Mouse (Mus musculus) kidney, embryonic 16.5 days (tissue): ENCODE measurements around the gene Lrrc66. TPM values are rescaled to one million over a fixed set of nuclear protein-coding genes. Genes with fewer than 3 reads are reported as not detected.

Experiments used
- ATAC-seq: fragments of 200-750 bp; cut with Nextera tagmentation; 2 replicates; pipeline ENCODE4 v1.8.0; 2017; ENCODE audit warnings: moderate TSS enrichment; ENCODE audit not compliant: low FRiP score, low TSS enrichment
- H3K27ac ChIP-seq: fragments of 300-500 bp; sonication (generic); 2 replicates; pipeline ENCODE4 v1.5.1; 2014; ENCODE audit warnings: low read length
- H3K27me3 ChIP-seq: fragments of 300-500 bp; sonication (generic); 2 replicates; pipeline ENCODE4 v1.6.1; 2014; ENCODE audit warnings: low read length, control low read depth, mixed read lengths; ENCODE audit not compliant: insufficient read depth
- H3K36me3 ChIP-seq: fragments of 300-500 bp; sonication (generic); 2 replicates; pipeline ENCODE4 v1.6.1; 2014; ENCODE audit warnings: low read length, control low read depth, mixed read lengths; ENCODE audit not compliant: insufficient read depth
- H3K4me1 ChIP-seq: fragments of 300-500 bp; sonication (generic); 2 replicates; pipeline ENCODE4 v1.6.1; 2014; ENCODE audit warnings: low read length, control low read depth, mixed read lengths; ENCODE audit not compliant: insufficient read depth
- H3K4me2 ChIP-seq: fragments of 300-500 bp; sonication (generic); replicated peaks from 2 replicates; pipeline ENCODE4 v1.6.1; 2014; ENCODE audit warnings: low read depth, low read length
- H3K4me3 ChIP-seq: fragments of 300-500 bp; sonication (generic); 2 replicates; pipeline ENCODE4 v1.5.1; 2014; ENCODE audit warnings: mild to moderate bottlenecking, low read length
- H3K9ac ChIP-seq: fragments of 300-500 bp; sonication (generic); replicated peaks from 2 replicates; pipeline ENCODE4 v1.6.1; 2014; ENCODE audit warnings: low read length
- H3K9me3 ChIP-seq: fragments of 300-500 bp; sonication (generic); 2 replicates; pipeline ENCODE4 v1.6.1; 2016; ENCODE audit warnings: low read length, control low read depth
- WGBS: fragments of 180-500 bp; shearing (Covaris S2); extraction: QIAGEN DNeasy Blood & Tissue Kit; methylation state at CpG from one replicate; pipeline ENCODE4 v1.1.7; 2014; 5-methylcytosine and 5-hydroxymethylcytosine counted together
- polyA plus RNA-seq: library from polyadenylated mRNA; unstranded; fragments of >200 nt; fragmentation: Nextera tagmentation; extraction: Ambion mirVana; gene quantifications from 2 replicates; pipeline ENCODE4 v1.2.1, GENCODE M21; 2015

Lrrc66 gene
- 0.34 and 0.62 TPM in 2 replicates for polyA plus RNA-seq

GRCm38 (mm10) chr5:73632291-73632690 is at the start of gene Lrrc66:
Lrrc66 (minus strand) TSS chr5:73632526.
- H3K4me2 ChIP-seq = no peak within 1 kb of the TSS
- H3K36me3 ChIP-seq = peaks cover 19% of the 10 kb centered on the region
- 79% methylated on average over 8 of the region's 8 CpGs for WGBS
- no peaks in the 10 kb centered on the region for H3K4me1 ChIP-seq
- no peak for ATAC-seq
- H3K9me3 ChIP-seq = peaks cover 6% of the 10 kb centered on the region
- no peak within 1 kb of the TSS for H3K4me3 ChIP-seq
- H3K27ac ChIP-seq = no peak within 1 kb of the TSS
- no peaks in the 10 kb centered on the region for H3K27me3 ChIP-seq
- H3K9ac ChIP-seq = no peak within 1 kb of the TSS

DNA sequence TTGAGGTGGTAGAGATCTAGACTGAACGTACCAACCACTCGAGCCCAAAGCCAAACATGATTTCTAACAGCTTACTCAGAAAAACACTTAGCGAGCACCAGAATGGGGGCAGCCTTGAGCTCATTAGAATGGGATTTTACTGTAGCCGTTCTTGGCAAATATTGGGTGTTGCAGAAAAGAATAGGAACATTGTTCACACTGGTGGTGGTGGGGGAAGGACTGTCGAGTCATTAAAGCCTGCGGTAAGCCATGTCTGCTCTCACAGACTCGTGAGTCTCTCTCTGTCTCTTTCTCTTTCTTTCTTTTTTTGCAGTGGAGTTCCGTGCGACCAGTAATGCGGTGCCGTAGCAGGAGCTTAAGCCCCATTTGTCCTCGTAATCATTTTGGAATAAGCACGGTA is 44.3 kb upstream of the Lrrc66 start:
- Histone ChIP-seq H3K9me3 (no peaks in the 10 kb centered on the region), H3K27me3 (no peaks in the 10 kb centered on the region), H3K4me3 (no peak overlapping the region), H3K36me3 (no peaks in the 10 kb centered on the region), H3K27ac (no peak overlapping the region), H3K4me2 (no peak overlapping the region), H3K9ac (no peak overlapping the region), H3K4me1 (no peaks in the 10 kb centered on the region)
- ATAC-seq = no peak
- WGBS = 80% methylated on average over 13 of the region's 13 CpGs

- no peaks in the 10 kb centered on the region for H3K27me3 ChIP-seq
- no peak overlapping the region for H3K27ac ChIP-seq
- H3K4me2 ChIP-seq = no peak overlapping the region
- no peaks in the 10 kb centered on the region for H3K36me3 ChIP-seq
- H3K9ac ChIP-seq = no peak overlapping the region
- no peaks in the 10 kb centered on the region for H3K9me3 ChIP-seq
- H3K4me1 ChIP-seq = no peaks in the 10 kb centered on the region
- ATAC-seq = no peak
- H3K4me3 ChIP-seq = no peak overlapping the region
- 78% methylated on average over 3 of the region's 3 CpGs for WGBS
Measured at GRCm38 (mm10) chr5:73675604-73676003, 43.3 kb upstream of the Lrrc66 start.

GRCm38 (mm10) chr5:73669386-73669785 is 37.1 kb upstream of the Lrrc66 start:
- Histone ChIP-seq H3K9me3 (no peaks in the 10 kb centered on the region), H3K27me3 (no peaks in the 10 kb centered on the region), H3K4me3 (peak overlapping the region; percentile 28), H3K4me1 (0 out of 2 replicates have a peak, but pooled peaks cover 2% of the 10 kb centered on the region), H3K36me3 (no peaks in the 10 kb centered on the region), H3K27ac (no peak overlapping the region), H3K9ac (no peak overlapping the region), H3K4me2 (peak overlapping the region; percentile 48)
- 0 out of 2 replicates have a peak, but pooled peaks have one; percentile 19 for ATAC-seq
- WGBS = 33% methylated on average over 26 of the region's 26 CpGs

GRCm38 (mm10) chr5:73667877-73668276 is 35.6 kb upstream of the Lrrc66 start:
- 74% methylated on average over 2 of the region's 2 CpGs for WGBS
- Histone ChIP-seq H3K4me3 (no peak overlapping the region), H3K27ac (no peak overlapping the region), H3K4me1 (0 out of 2 replicates have a peak, but pooled peaks cover 2% of the 10 kb centered on the region), H3K27me3 (no peaks in the 10 kb centered on the region), H3K36me3 (no peaks in the 10 kb centered on the region), H3K9me3 (no peaks in the 10 kb centered on the region), H3K4me2 (no peak overlapping the region), H3K9ac (no peak overlapping the region)
- ATAC-seq = no peak

DNA sequence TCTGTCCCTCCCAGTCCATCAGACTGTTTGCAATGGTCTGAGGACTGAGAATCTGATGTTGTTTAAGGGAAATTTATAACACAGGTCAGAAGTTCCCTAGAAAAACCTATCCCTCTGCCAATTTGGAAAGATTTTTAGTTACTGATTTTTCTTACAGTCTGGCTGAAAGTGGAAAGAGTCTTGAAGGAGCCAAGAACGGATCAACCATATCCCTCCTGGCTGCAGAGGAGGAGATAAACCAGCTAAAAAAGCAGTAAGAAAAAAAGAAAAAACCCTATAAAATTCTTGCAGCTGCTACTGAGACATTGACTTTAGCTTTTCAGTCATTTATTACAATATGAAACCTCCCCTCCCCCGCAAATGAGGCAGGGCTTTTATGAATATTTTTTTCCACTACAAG is 34.4 kb upstream of the Lrrc66 start:
- no peak for ATAC-seq
- no peaks in the 10 kb centered on the region for H3K27me3 ChIP-seq
- H3K9ac ChIP-seq = no peak overlapping the region
- H3K9me3 ChIP-seq = no peaks in the 10 kb centered on the region
- no peak overlapping the region for H3K4me2 ChIP-seq
- H3K4me1 ChIP-seq = 0 out of 2 replicates have a peak, but pooled peaks cover 2% of the 10 kb centered on the region
- H3K27ac ChIP-seq = no peak overlapping the region
- no peak overlapping the region for H3K4me3 ChIP-seq
- H3K36me3 ChIP-seq = no peaks in the 10 kb centered on the region
- WGBS = 78% methylated on average over 2 of the region's 2 CpGs

DNA sequence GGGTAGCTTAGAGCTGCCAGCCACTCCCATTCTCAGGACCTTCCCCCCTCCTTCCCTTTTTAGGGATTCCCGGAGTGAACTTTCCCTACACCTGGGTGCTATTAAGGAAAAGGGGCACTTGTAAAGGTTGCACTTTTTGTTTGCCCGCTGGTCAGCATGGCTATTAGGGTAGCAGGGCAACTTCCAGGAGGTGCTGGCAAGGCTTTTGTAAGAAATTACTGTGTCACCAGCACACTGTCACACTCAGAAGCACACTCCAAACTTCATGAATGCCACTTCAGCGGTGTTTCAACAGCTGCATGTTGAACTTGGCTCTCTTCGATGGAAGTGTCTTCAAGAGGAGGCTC is 19.5 kb upstream of the Lrrc66 start:
- Histone ChIP-seq H3K9ac (no peak overlapping the region), H3K4me3 (peak overlapping the region; percentile 61), H3K4me1 (peaks cover 22% of the 10 kb centered on the region), H3K9me3 (no peaks in the 10 kb centered on the region), H3K4me2 (peak overlapping the region; percentile 99), H3K36me3 (no peaks in the 10 kb centered on the region), H3K27ac (no peak overlapping the region), H3K27me3 (peaks cover 56% of the 10 kb centered on the region)
- no peak for ATAC-seq
- WGBS = under 1% methylated on average over 4 of the region's 4 CpGs

GRCm38 (mm10) chr5:73651061-73651854 is 18.9 kb upstream of the Lrrc66 start, which contains the start of gene Spata18:
Spata18 (plus strand) TSS chr5:73651379.
- peaks cover 56% of the 10 kb centered on the region for H3K27me3 ChIP-seq
- no peaks in the 10 kb centered on the region for H3K9me3 ChIP-seq
- H3K36me3 ChIP-seq = no peaks in the 10 kb centered on the region
- H3K4me2 ChIP-seq = peak within 1 kb of the TSS; percentile 99
- H3K27ac ChIP-seq = no peak within 1 kb of the TSS
- H3K9ac ChIP-seq = peak within 1 kb of the TSS; percentile 61
- H3K4me1 ChIP-seq = peaks cover 27% of the 10 kb centered on the region
- H3K4me3 ChIP-seq = peak within 1 kb of the TSS; percentile 61
- WGBS = under 1% methylated on average over 57 of the region's 57 CpGs
- peak; percentile 52; the same call in 1 of the 2 replicates for ATAC-seq

DNA sequence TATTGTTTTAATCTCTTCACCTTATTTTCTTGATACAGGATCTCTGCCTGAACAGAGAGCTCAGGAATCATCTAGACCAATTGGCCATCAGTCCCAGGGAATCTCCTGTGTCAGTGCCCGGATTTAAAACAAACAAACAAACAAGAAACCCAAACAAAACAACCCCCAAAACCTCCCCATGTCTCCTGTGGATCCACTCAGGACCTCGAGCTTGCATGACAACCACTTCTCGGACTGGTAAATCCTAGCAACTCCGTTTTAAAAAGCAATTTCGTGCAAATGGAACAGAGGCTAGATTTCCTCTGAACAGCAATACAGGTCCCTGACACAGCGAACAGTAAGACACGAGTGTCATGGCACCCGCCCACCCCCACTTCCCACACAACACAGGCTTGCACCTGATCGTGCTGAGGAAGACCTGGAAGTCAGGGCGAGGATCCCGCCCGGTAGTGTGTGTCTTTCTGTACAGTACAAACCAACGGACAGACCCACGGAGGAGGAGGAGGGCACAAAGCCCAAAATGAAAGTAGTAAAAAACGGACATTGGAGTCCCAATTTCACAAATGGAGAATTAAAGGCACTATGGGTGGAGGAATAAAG is 18.1 kb upstream of the Lrrc66 start:
- H3K27ac ChIP-seq = no peak overlapping the region
- ATAC-seq = no peak
- peaks cover 27% of the 10 kb centered on the region for H3K4me1 ChIP-seq
- H3K9ac ChIP-seq = peak overlapping the region; percentile 61; the same call in 1 of the 2 replicates
- no peaks in the 10 kb centered on the region for H3K9me3 ChIP-seq
- H3K36me3 ChIP-seq = no peaks in the 10 kb centered on the region
- H3K4me2 ChIP-seq = peak overlapping the region; percentile 99
- H3K27me3 ChIP-seq = peaks cover 56% of the 10 kb centered on the region
- 1% methylated on average over 15 of the region's 15 CpGs for WGBS
- H3K4me3 ChIP-seq = peak overlapping the region; percentile 61
